Mouse (Mus musculus) lung, postnatal 0 days (tissue): ENCODE measurements around the gene Atg10.

Experiments
- CTCF ChIP-seq: IDR thresholded peaks from 2 replicates; pipeline ENCODE4 v1.5.1; 2016; ENCODE audit warnings: antibody characterized with exemption, mild to moderate bottlenecking
- EP300 ChIP-seq: IDR thresholded peaks from 2 replicates; pipeline ENCODE4 v1.6.1; 2016; ENCODE audit warnings: antibody characterized with exemption, mild to moderate bottlenecking, control low read depth

- TF ChIP-seq CTCF: no peak
- TF ChIP-seq EP300: no peak
Observed at GRCm38 (mm10) chr13:91011851-91012250, 211.9 kb downstream of the Atg10 start.
